Comparison of ENCODE assay signal across 28 mouse cellular contexts in genomic region chr16:10009743-10010142, GRCm38 (mm10). TPM values are rescaled to one million over a fixed set of nuclear protein-coding genes. Genes with fewer than 3 reads are reported as not detected.
DNase-seq lines count a peak whose midpoint lies in the region; TF ChIP-seq lines count a peak whose summit lies in the region.
"Had no signal": no experiment of that assay in that cellular context is flagged by ENCODE, and none has a peak within 500 bp of the region (broad histone marks: within the 10 kb centered on the region; RNA-seq: fewer than 3 reads in every experiment).

No protein-coding gene starts in this region.

- H3K4me3 ChIP-seq in left cerebral cortex, adult 2 months = no peak overlapping the region
- H3K4me3 ChIP-seq in MEL (ENCODE audit: control insufficient read depth in 1 of 2, insufficient read depth in 1 of 2, low read depth in 2 of 2, low read length in 2 of 2) = no peak overlapping the region
- H3K4me3 ChIP-seq: embryonic facial prominence, embryonic 13.5 days; erythroblast, embryonic 14.5 days; gastrocnemius, adult 2 months; heart, embryonic 12.5 days; hindbrain, embryonic 12.5 days; limb, embryonic 15.5 days; midbrain, embryonic 15.5 days; neural tube, embryonic 12.5 days had no signal

- intact Hi-C loops in left cerebral cortex, adult 2 months (cut with DNase I) = no loop called here

- H3K9me3 ChIP-seq in MEL (replicated peaks; ENCODE audit: insufficient read depth, low read length) = no peaks in the 10 kb centered on the region
- H3K9me3 ChIP-seq: embryonic facial prominence, embryonic 13.5 days; heart, embryonic 12.5 days; hindbrain, embryonic 12.5 days; limb, embryonic 15.5 days; midbrain, embryonic 15.5 days; neural tube, embryonic 12.5 days had no signal

- peak; percentile 39 for TF ChIP-seq CTCF in left cerebral cortex, adult 2 months (IDR thresholded peaks at IDR 0.05)
- peak in 1 of 3 experiments; percentile 13; a peak in 1 of 6 replicates for TF ChIP-seq CTCF in MEL (IDR thresholded peaks at IDR 0.05 in 2 of 3, conservative IDR thresholded peaks at IDR 0.05 in 1 of 3; ENCODE audit: control insufficient read depth in 1 of 3, insufficient read depth in 1 of 3, low read depth in 2 of 3, low read length in 3 of 3, poor library complexity in 1 of 3, severe bottlenecking in 1 of 3)

- no peaks in the 10 kb centered on the region for H3K79me2 ChIP-seq in MEL (ENCODE audit: control insufficient read depth, insufficient read depth, low read length, poor library complexity)

- no peak for TF ChIP-seq POLR2A in MEL (IDR thresholded peaks at IDR 0.05; ENCODE audit: control insufficient read depth in 1 of 2, insufficient read depth in 1 of 2, low read depth in 1 of 2, low read length in 2 of 2, poor library complexity in 1 of 2)

- no peak overlapping the region for H3K9ac ChIP-seq in MEL (ENCODE audit: control insufficient read depth, low read depth, low read length, poor library complexity, severe bottlenecking)
- H3K9ac ChIP-seq: embryonic facial prominence, embryonic 13.5 days; heart, embryonic 12.5 days; hindbrain, embryonic 12.5 days; limb, embryonic 15.5 days; midbrain, embryonic 15.5 days; neural tube, embryonic 12.5 days had no signal

- no peaks in the 10 kb centered on the region for H3K4me1 ChIP-seq in MEL (ENCODE audit: control insufficient read depth in 1 of 2, insufficient read depth in 2 of 2, low read length in 2 of 2)
- H3K4me1 ChIP-seq: embryonic facial prominence, embryonic 13.5 days; heart, embryonic 12.5 days; hindbrain, embryonic 12.5 days; limb, embryonic 15.5 days; midbrain, embryonic 15.5 days; neural tube, embryonic 12.5 days had no signal

- no peaks in the 10 kb centered on the region for H3K27me3 ChIP-seq in MEL (ENCODE audit: control insufficient read depth in 1 of 2, insufficient read depth in 2 of 2, low read length in 2 of 2)
- H3K27me3 ChIP-seq: embryonic facial prominence, embryonic 13.5 days; heart, embryonic 12.5 days; hindbrain, embryonic 12.5 days; limb, embryonic 15.5 days; midbrain, embryonic 15.5 days; neural tube, embryonic 12.5 days had no signal

- TF ChIP-seq EP300 in MEL (IDR thresholded peaks at IDR 0.05; ENCODE audit: low read depth in 1 of 2, low read length in 2 of 2) = no peak

- no peak for TF ChIP-seq RAD21 in MEL (IDR thresholded peaks at IDR 0.05; ENCODE audit: low read depth, low read length)

- no peaks in the 10 kb centered on the region for H3K36me3 ChIP-seq in MEL (ENCODE audit: control insufficient read depth in 1 of 2, insufficient read depth in 2 of 2, low read length in 2 of 2)
- H3K36me3 ChIP-seq: embryonic facial prominence, embryonic 13.5 days; heart, embryonic 12.5 days; hindbrain, embryonic 12.5 days; limb, embryonic 15.5 days; midbrain, embryonic 15.5 days; neural tube, embryonic 12.5 days had no signal

- H3K27ac ChIP-seq in left cerebral cortex, adult 2 months = no peak overlapping the region
- H3K27ac ChIP-seq in MEL (ENCODE audit: control insufficient read depth, low read depth, low read length) = no peak overlapping the region
- H3K27ac ChIP-seq: embryonic facial prominence, embryonic 13.5 days; gastrocnemius, adult 2 months; hindbrain, embryonic 12.5 days; limb, embryonic 15.5 days; macrophage; midbrain, embryonic 15.5 days; neural tube, embryonic 12.5 days had no signal

- DNase-seq in heart, adult 11 months = peak; percentile 17
- DNase-seq in heart, adult 9 months (ENCODE audit: low spot score in 2 of 2) = no peak
- no peak for DNase-seq in left cerebral cortex, adult 2 months (ENCODE audit: extremely low spot score in 1 of 2, low spot score in 2 of 2)
- no peak for DNase-seq in left cerebral cortex, adult 11 months (ENCODE audit: low spot score)
- DNase-seq in MEL (ENCODE audit: low read depth, low spot score) = no peak
- no peak for DNase-seq in adrenal gland, postnatal 10 days
- no peak for DNase-seq in retina, postnatal 1 day
- DNase-seq: adrenal gland, adult 2 months; cerebellum, adult 18-20 months; cerebellum, postnatal 25 days; gastrocnemius, adult 2 months; heart, postnatal 10 days; kidney, adult 8-10 months; kidney, postnatal 14 days; right cerebral cortex, postnatal 25 days; thymus, adult 2 months; thymus, postnatal 4 days had no signal

TF ChIP-seq in MEL, 35 proteins besides CTCF, POLR2A, EP300 and RAD21:
- no peak for TF ChIP-seq JUND (IDR thresholded peaks at IDR 0.05; ENCODE audit: low read depth, low read length)
- TF ChIP-seq SMC3 (IDR thresholded peaks at IDR 0.05; ENCODE audit: low read depth, low read length) = 0 out of 2 replicates have a peak, but pooled peaks have one; percentile 6
- no peak for TF ChIP-seq E2F4 (IDR thresholded peaks at IDR 0.05; ENCODE audit: borderline replicate concordance, low read depth, low read length)

RNA-seq across cellular contexts. Expression of gene Grin2a, which starts 14.4 kb away (rescaled TPM):
- total RNA-seq in left cerebral cortex, adult 2 months (2021) = 100 to 1,000 TPM; 274 to 277 TPM
- total RNA-seq in MEL (2012; rRNA removed) = not detected in 2 replicates
- not detected for polyA plus RNA-seq in MEL (2012; ENCODE audit: insufficient read depth in 1 of 2, insufficient read length in 2 of 2, low read depth in 1 of 2, low replicate concordance in 2 of 2, missing spikeins in 1 of 2)
- 1 to 10 TPM in 1 of 2 experiments, under 1 TPM in 1; 0.69 to 1.5 TPM for total RNA-seq in adrenal gland, postnatal 10 days (2021)
- polyA plus RNA-seq: CD4-positive, CD25-positive, alpha-beta regulatory T cell, adult 4 months; inflammation-experienced regulatory T-cells, adult 6 months; liver, embryonic 16.5 days; macrophage had no signal

Comparison
In these comparisons a context has a peak if more than half of its experiments do, and no peak if none do; other contexts are left out.
1. RNA of gene Grin2a, which starts 14.4 kb away (total RNA-seq): 274 to 277 TPM in left cerebral cortex, adult 2 months; 0.69 to 1.5 TPM in adrenal gland, postnatal 10 days and not detected in MEL; every median in the first group is over 100 times any median in the second.